ENCODE assay signal across 8 mouse cellular contexts in the genomic region with DNA sequence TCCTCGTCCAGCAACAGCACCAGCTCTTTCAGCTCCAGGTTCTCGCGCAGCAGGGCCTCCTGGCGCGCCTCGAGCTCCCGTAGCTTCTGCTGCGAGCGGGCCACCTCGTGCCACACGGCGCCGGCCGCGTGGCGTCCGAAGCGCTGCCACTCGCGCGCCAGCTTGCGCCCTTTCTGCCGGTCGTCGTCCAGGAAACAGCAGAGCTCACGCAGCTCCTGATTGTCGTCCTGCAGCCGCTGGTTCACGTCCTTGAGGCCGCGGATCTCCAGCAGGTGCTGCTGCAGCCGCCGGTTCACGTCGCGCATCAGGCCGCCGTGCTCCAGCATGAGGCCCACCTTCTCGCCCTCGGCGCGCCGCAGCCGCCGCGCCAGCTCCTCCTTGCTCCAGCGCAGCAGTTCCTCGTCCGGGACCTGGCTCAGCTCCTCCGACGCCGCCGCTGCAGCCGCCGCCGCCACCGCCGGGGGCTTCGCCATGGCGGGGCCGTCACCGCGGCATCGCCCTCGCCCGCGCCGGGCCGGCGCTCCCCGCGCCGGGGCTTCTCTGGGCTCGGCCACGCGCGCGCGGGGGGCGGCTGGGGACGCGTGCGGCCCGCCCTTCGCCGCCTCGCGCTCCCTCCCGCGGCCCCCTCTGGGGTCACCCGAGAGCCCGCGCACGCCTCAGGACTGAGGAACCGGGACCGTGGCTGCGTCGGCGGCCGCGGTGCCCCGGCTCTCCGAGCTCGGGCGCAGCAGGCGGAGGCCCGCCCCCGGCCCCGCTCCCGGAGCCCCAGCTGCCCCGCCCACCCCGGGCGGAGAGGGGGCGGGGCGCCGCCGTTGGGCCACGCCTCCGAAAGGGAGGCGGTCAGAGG. TPM values are rescaled to one million over a fixed set of nuclear protein-coding genes. Genes with fewer than 3 reads are reported as not detected.
DNase-seq lines count a peak whose midpoint lies in the region; TF ChIP-seq lines count a peak whose summit lies in the region.

A gene (minus strand): TSS at position 765 of the 847 bp plus-strand sequence.

- no peaks in the 10 kb centered on the region for H3K79me2 ChIP-seq in C2C12 (ENCODE audit: control insufficient read depth, insufficient read depth)

- H3K9me3 ChIP-seq in ES-E14 (ENCODE audit: control insufficient read depth, insufficient read depth, low read depth, low read length) = no peaks in the 10 kb centered on the region

- peak within 1 kb of the TSS; percentile 43 for H3K4me3 ChIP-seq in C2C12 (ENCODE audit: insufficient read depth, poor library complexity, severe bottlenecking)
- H3K4me3 ChIP-seq in ES-E14 (ENCODE audit: insufficient read depth in 1 of 2, low read depth in 1 of 2, low read length in 2 of 2, poor library complexity in 1 of 2, severe bottlenecking in 1 of 2) = peak within 1 kb of the TSS; percentile 78 to 86

- no peak for TF ChIP-seq CTCF in C2C12 (IDR thresholded peaks at IDR 0.05; ENCODE audit: control insufficient read depth, insufficient read depth, insufficient read length)

- H3K27ac ChIP-seq in ES-E14 (ENCODE audit: insufficient read depth, low read depth, low read length, poor library complexity, severe bottlenecking) = 0 out of 2 replicates have a peak within 1 kb of the TSS, but pooled peaks have one; percentile 16

- peaks cover 4% of the 10 kb centered on the region for H3K79me3 ChIP-seq in C2C12 (ENCODE audit: low read depth)

- peak within 1 kb of the TSS; percentile 87 for H3ac ChIP-seq in C2C12 (ENCODE audit: control insufficient read depth, insufficient read length, low read depth)

- H3K36me3 ChIP-seq in C2C12 (ENCODE audit: control insufficient read depth, insufficient read depth) (no peaks in the 10 kb centered on the region), ES-E14 (ENCODE audit: control insufficient read depth, insufficient read depth, low read length, poor library complexity, severe bottlenecking) (peaks cover 8% of the 10 kb centered on the region; the same call in 1 of the 2 replicates)

- DNase-seq in ES-E14 (ENCODE audit: low read depth, low spot score) (no peak), liver (peak; percentile 46)
- DNase-seq in cerebellum, postnatal 10 days = peak; percentile 75 to 76
- DNase-seq in gastrocnemius, adult 8-10 months (ENCODE audit: low spot score in 2 of 2) = peak in 1 of 2 experiments; percentile 27
- peak; percentile 57 for DNase-seq in induced T-regulatory cell, adult 2 months (ENCODE audit: low read depth)
- peak; percentile 70 for DNase-seq in neural tube, embryonic 10.5 days (ENCODE audit: extremely low spot score, low spot score)
- DNase-seq in yolk sac, embryonic 10.5 days (ENCODE audit: low spot score) = no peak

- in situ Hi-C loops in ES-E14 (cut with MboI; ENCODE audit: low sequenced_read_pairs in 2 of 2, unreplicated experiment in 2 of 2) = no loop called here

- H3K4me1 ChIP-seq in ES-E14 (ENCODE audit: control insufficient read depth in 2 of 2, insufficient read depth in 2 of 2, low read length in 2 of 2, poor library complexity in 1 of 2) = peaks cover 12 to 31% of the 10 kb centered on the region in 2 experiments

- H3K27me3 ChIP-seq in C2C12 (ENCODE audit: control insufficient read depth, insufficient read depth, insufficient read length) = no peaks in the 10 kb centered on the region

- peak within 1 kb of the TSS; percentile 78 for H3K9ac ChIP-seq in ES-E14 (ENCODE audit: insufficient read depth, low read depth, low read length, poor library complexity, severe bottlenecking)

TF ChIP-seq in C2C12, 6 proteins besides CTCF, POLR2A, EP300 and RAD21:
- TF ChIP-seq USF1 (IDR thresholded peaks at IDR 0.05; ENCODE audit: low read depth) = no peak
- no peak for TF ChIP-seq MAX (IDR thresholded peaks at IDR 0.05)
- TF ChIP-seq CEBPB (IDR thresholded peaks at IDR 0.05; ENCODE audit: low read depth) = no peak
- TF ChIP-seq MYOG (IDR thresholded peaks at IDR 0.05; ENCODE audit: control insufficient read depth, extremely low read depth, insufficient read length) = no peak
- TF ChIP-seq MYOD1 (IDR thresholded peaks at IDR 0.05; ENCODE audit: control insufficient read depth, insufficient read length, low read depth) = no peak
- TF ChIP-seq FOSL1 (IDR thresholded peaks at IDR 0.05; ENCODE audit: insufficient read depth, low read length, poor library complexity, severe bottlenecking) = no peak
TF ChIP-seq in C2C12: peak in this region for 0.

TF ChIP-seq in ES-E14, 5 proteins besides CTCF, POLR2A, EP300 and RAD21:
- TF ChIP-seq ZNF384 (IDR thresholded peaks at IDR 0.05; ENCODE audit: low read depth, low read length) (no peak), ZC3H11A (IDR thresholded peaks at IDR 0.05; ENCODE audit: borderline replicate concordance, low read depth, low read length) (no peak), CHD2 (IDR thresholded peaks at IDR 0.05; ENCODE audit: low read depth, low read length) (no peak), HCFC1 (IDR thresholded peaks at IDR 0.05; ENCODE audit: borderline replicate concordance, insufficient read depth, low read length) (no peak), MAFK (IDR thresholded peaks at IDR 0.05; ENCODE audit: insufficient read depth, low read depth, low read length) (no peak)

RNA-seq across cellular contexts. Expression of the gene that starts here (rescaled TPM):
- 7.0 TPM for polyA plus RNA-seq in C2C12 (2012; fragmentation: generic; extraction: Trizol)
- total RNA-seq in ES-E14 (2012; rRNA removed) = 21.9 and 24.4 TPM in 2 replicates
- 10 to 100 TPM; 41.1 to 49.4 (median 43.5) TPM for total RNA-seq in gastrocnemius, adult 8-10 months (2022)

Comparison
In these comparisons a context has a peak if more than half of its experiments do, and no peak if none do; other contexts are left out.
1. DNase-seq: peak in cerebellum, postnatal 10 days (2 of 2), induced T-regulatory cell, adult 2 months (single experiment), liver (single experiment) and neural tube, embryonic 10.5 days (single experiment); none in ES-E14 (single experiment) and yolk sac, embryonic 10.5 days (single experiment).